Mouse (Mus musculus) testis, adult 2 months (tissue): ENCODE results near the gene Bank1. TPM values are rescaled to one million over a fixed set of nuclear protein-coding genes. Genes with fewer than 3 reads are reported as not detected.
"Not testable (repeated sequence)": the region's sequence is repeated elsewhere in the genome, so short reads cannot be mapped to it uniquely, and the experiment has no call there.

Experiments
- H3K27ac ChIP-seq: fragments of 200-500 bp; 2 replicates; pipeline ENCODE4 v1.5.1; 2012; ENCODE audit warnings: low read depth, low read length; ENCODE audit not compliant: control insufficient read depth, insufficient read depth
- H3K27me3 ChIP-seq: fragments of 200-500 bp; 2 replicates; pipeline ENCODE4 v1.6.1; 2012; ENCODE audit warnings: mild to moderate bottlenecking, low read length, moderate library complexity; ENCODE audit not compliant: control insufficient read depth, insufficient read depth
- H3K36me3 ChIP-seq: fragments of 200-500 bp; 2 replicates; pipeline ENCODE4 v1.6.1; 2012; ENCODE audit warnings: mild to moderate bottlenecking, low read length; ENCODE audit not compliant: control insufficient read depth, insufficient read depth
- H3K4me1 ChIP-seq: fragments of 200-500 bp; 2 replicates; pipeline ENCODE4 v1.6.1; 2012; ENCODE audit warnings: low read length; ENCODE audit not compliant: control insufficient read depth, insufficient read depth
- H3K4me3 ChIP-seq: fragments of 200-500 bp; 2 replicates; pipeline ENCODE4 v1.5.1; 2012; ENCODE audit warnings: low read depth, mild to moderate bottlenecking, low read length, moderate library complexity, mixed read lengths; ENCODE audit not compliant: control insufficient read depth
- CTCF ChIP-seq: fragments of 200-500 bp; IDR thresholded peaks from 2 replicates; pipeline ENCODE4 v1.5.1; 2012; ENCODE audit warnings: low read depth, mild to moderate bottlenecking, inconsistent platforms, low read length, moderate library complexity; ENCODE audit not compliant: control insufficient read depth, insufficient read depth, insufficient replicate concordance
- POLR2A ChIP-seq: fragments of 200-500 bp; IDR thresholded peaks from 2 replicates; pipeline ENCODE4 v1.6.1; 2012; ENCODE audit warnings: low read depth, mild to moderate bottlenecking, inconsistent platforms, low read length, moderate library complexity; ENCODE audit not compliant: control insufficient read depth
- polyA plus RNA-seq: library from polyadenylated mRNA; depleted of rRNA; stranded (reverse); fragments of >200 nt; gene quantifications from 2 replicates; pipeline ENCODE4 v1.2.3, GENCODE M21; 2012

Bank1 gene
- polyA plus RNA-seq, 1 experiment: 0.11 TPM

- H3K27ac ChIP-seq: no peak overlapping the region
- no peaks in the 10 kb centered on the region for H3K27me3 ChIP-seq
- H3K36me3 ChIP-seq: no peaks in the 10 kb centered on the region
- no peak for TF ChIP-seq CTCF
- TF ChIP-seq POLR2A: no peak
- H3K4me3 ChIP-seq: no peak overlapping the region
- H3K4me1 ChIP-seq: no peaks in the 10 kb centered on the region
These were observed 23.3 kb downstream of the Bank1 start for GRCm38 (mm10) chr3:136302541-136302940.

DNA sequence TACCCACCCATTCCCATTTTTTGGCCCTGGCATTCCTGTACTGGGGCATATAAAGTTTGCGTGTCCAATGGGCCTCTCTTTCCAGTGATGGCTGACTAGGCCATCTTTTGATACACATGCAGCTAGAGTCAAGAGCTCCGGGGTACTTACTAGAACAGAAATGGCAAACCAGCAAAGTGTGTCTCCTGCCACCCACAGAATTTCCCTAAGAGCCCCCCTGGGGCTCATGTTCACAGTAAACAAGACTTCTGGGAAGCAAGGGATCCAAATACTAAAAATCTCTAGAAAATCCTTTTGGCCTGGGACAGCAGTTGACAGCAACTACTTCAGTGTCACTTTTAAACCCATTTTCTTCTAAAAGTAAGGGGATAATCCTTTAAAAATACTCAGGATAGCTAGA is 25.1 kb downstream of the Bank1 start:
- H3K27me3 ChIP-seq, H3K36me3 ChIP-seq, H3K4me1 ChIP-seq, H3K27ac ChIP-seq, H3K4me3 ChIP-seq: not testable (repeated sequence)

DNA sequence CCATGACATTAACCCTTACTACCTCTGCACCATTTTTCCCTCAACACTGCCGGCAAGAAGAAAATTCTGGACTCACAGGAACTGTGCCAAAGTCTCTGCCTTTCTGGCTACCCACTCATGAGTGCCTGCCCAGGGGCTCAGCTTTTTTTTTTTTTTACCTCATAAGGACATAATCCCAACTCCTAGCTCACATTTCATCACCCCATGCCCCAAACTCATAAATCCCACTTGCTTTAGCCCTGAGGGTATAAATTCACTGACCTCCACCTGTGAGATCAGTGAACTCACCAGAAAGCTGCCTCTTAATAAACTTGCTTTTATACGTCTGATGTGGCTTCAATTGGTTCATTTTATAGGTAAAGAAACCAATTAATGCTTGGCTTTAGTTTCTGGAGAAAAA is 28.5 kb downstream of the Bank1 start:
- TF ChIP-seq CTCF (no peak), POLR2A (no peak)

DNA sequence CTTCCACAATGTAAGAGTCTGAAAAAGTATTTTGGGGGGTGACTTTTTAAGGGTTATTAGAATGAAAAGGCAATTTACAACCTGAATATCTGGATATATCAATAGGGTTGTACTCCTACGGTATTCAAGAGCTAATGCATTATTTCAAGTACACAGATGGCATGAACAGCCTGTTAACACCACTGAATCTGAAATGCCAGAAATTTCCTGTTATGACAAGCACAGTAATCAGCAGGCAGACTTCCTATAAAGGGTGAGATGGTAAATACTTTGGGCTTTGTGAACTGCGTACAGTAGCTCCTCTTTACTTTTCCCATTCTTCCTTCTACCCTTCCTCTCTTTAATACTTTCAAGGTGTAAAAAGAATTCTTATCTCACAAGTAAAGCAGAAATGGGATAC is 30.6 kb downstream of the Bank1 start:
- Histone ChIP-seq H3K36me3 (no peaks in the 10 kb centered on the region), H3K4me1 (no peaks in the 10 kb centered on the region), H3K4me3 (no peak overlapping the region), H3K27me3 (no peaks in the 10 kb centered on the region), H3K27ac (no peak overlapping the region)
- no peak for TF ChIP-seq CTCF
- no peak for TF ChIP-seq POLR2A

More for the DNA sequence above, 28.5 kb downstream of the Bank1 start:
- H3K36me3 ChIP-seq: no peaks in the 10 kb centered on the region
- no peak overlapping the region for H3K4me3 ChIP-seq
- H3K27me3 ChIP-seq: no peaks in the 10 kb centered on the region
- no peaks in the 10 kb centered on the region for H3K4me1 ChIP-seq
- no peak overlapping the region for H3K27ac ChIP-seq

- no peaks in the 10 kb centered on the region for H3K4me1 ChIP-seq
- H3K27ac ChIP-seq: no peak overlapping the region
- no peaks in the 10 kb centered on the region for H3K27me3 ChIP-seq
- no peaks in the 10 kb centered on the region for H3K36me3 ChIP-seq
- TF ChIP-seq POLR2A: no peak
- no peak for TF ChIP-seq CTCF
- no peak overlapping the region for H3K4me3 ChIP-seq
These were observed 38.0 kb downstream of the Bank1 start for GRCm38 (mm10) chr3:136287883-136288282.

DNA sequence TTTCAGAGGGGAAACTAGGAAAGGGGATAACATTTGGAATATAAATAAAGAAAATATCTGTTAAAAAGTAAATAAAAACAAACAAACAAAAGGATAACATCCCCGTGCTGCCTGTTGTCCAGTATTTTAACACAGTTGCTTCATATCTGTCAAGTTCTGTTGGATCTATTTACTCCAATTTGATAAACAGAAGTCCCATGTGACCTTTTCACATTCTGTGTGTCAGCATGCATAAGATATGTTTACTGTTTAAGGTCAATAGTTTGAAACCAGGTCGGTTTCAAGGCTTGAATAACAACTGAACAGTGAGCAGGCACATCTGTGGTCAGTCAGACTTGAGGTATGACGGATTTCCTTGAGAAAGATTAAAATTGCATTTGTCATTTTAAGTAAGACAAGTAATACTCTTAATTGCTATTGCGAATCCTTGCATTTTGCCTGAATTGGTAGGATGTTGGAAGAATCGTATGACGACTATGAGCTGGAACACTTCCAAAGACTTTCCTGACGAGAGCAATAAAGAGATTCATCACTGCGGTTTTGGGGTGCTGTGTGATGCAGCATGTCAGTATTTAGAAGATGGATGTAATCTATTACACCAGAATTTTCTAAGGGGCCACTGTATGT is 60.8 kb downstream of the Bank1 start:
- no peaks in the 10 kb centered on the region for H3K4me1 ChIP-seq
- H3K4me3 ChIP-seq: no peak overlapping the region
- TF ChIP-seq POLR2A (no peak), CTCF (no peak)

GRCm38 (mm10) chr3:136257761-136258160 is 68.1 kb downstream of the Bank1 start:
- Histone ChIP-seq H3K4me1 (no peaks in the 10 kb centered on the region), H3K36me3 (no peaks in the 10 kb centered on the region), H3K27me3 (no peaks in the 10 kb centered on the region), H3K27ac (no peak overlapping the region), H3K4me3 (no peak overlapping the region)
- TF ChIP-seq POLR2A (no peak), CTCF (no peak)

More for the DNA sequence above, 60.8 kb downstream of the Bank1 start:
- H3K27me3 ChIP-seq: no peaks in the 10 kb centered on the region
- no peak overlapping the region for H3K27ac ChIP-seq
- no peaks in the 10 kb centered on the region for H3K36me3 ChIP-seq

- H3K4me3 ChIP-seq: no peak overlapping the region
- H3K4me1 ChIP-seq: no peaks in the 10 kb centered on the region
- TF ChIP-seq POLR2A: no peak
- no peak for TF ChIP-seq CTCF
- H3K27me3 ChIP-seq: no peaks in the 10 kb centered on the region
- H3K36me3 ChIP-seq: no peaks in the 10 kb centered on the region
- no peak overlapping the region for H3K27ac ChIP-seq
These were observed 71.2 kb downstream of the Bank1 start for GRCm38 (mm10) chr3:136254713-136255112.
